Mouse (Mus musculus) ES-Bruce4 (cell line): ENCODE measurements around the gene Kcnab2. TPM values are rescaled to one million over a fixed set of nuclear protein-coding genes. Genes with fewer than 3 reads are reported as not detected.

Experiments
- H3K27ac ChIP-seq: 2 replicates; pipeline ENCODE4 v1.5.1; 2012; ENCODE audit warnings: low read length, inconsistent platforms; ENCODE audit not compliant: insufficient read depth
- H3K27me3 ChIP-seq: 2 replicates; pipeline ENCODE4 v1.6.1; 2012; ENCODE audit warnings: mild to moderate bottlenecking, low read length, inconsistent platforms; ENCODE audit not compliant: control insufficient read depth, poor library complexity, insufficient read depth, severe bottlenecking
- H3K36me3 ChIP-seq: 2 replicates; pipeline ENCODE4 v1.6.1; 2012; ENCODE audit warnings: inconsistent platforms, mild to moderate bottlenecking, low read length, moderate library complexity; ENCODE audit not compliant: control insufficient read depth, poor library complexity, insufficient read depth, severe bottlenecking
- H3K4me1 ChIP-seq: one replicate; pipeline ENCODE4 v1.8.1; 2011; ENCODE audit warnings: low read length; ENCODE audit not compliant: control insufficient read depth, insufficient read depth
- H3K4me3 ChIP-seq: 2 replicates; pipeline ENCODE4 v1.5.1; 2011; ENCODE audit warnings: low read depth, mild to moderate bottlenecking, low read length
- H3K9ac ChIP-seq: 2 replicates; pipeline ENCODE4 v1.6.1; 2012; ENCODE audit warnings: low read depth, mild to moderate bottlenecking, inconsistent platforms; ENCODE audit not compliant: poor library complexity, severe bottlenecking
- H3K9me3 ChIP-seq: replicated peaks from 2 replicates; pipeline ENCODE4 v1.6.1; 2012; ENCODE audit warnings: mild to moderate bottlenecking, low read length, inconsistent platforms; ENCODE audit not compliant: control insufficient read depth, poor library complexity, insufficient read depth, severe bottlenecking
- CTCF ChIP-seq: IDR thresholded peaks from one replicate; pipeline ENCODE4 v1.8.1; 2011; ENCODE audit warnings: low read depth, low read length
- EP300 ChIP-seq: IDR thresholded peaks from 2 replicates; pipeline ENCODE4 v1.6.1; 2011; ENCODE audit warnings: low read depth, low read length; ENCODE audit not compliant: insufficient read depth
- POLR2A ChIP-seq: IDR thresholded peaks from one replicate; pipeline ENCODE4 v1.8.1; 2011; ENCODE audit warnings: low read length; ENCODE audit not compliant: insufficient read depth
- polyA plus RNA-seq: library from polyadenylated mRNA; stranded (reverse); fragments of >200 nt; gene quantifications from 2 replicates; pipeline ENCODE4 v1.2.4, GENCODE M21; 2011; ENCODE audit warnings: low read depth; ENCODE audit not compliant: missing spikeins, insufficient read depth, insufficient read length

Gene Kcnab2
- polyA plus RNA-seq, 1 experiment: 3.5 TPM

- H3K36me3 ChIP-seq: no peaks in the 10 kb centered on the region
- H3K4me1 ChIP-seq: no peaks in the 10 kb centered on the region
- H3K27me3 ChIP-seq: no peaks in the 10 kb centered on the region
- TF ChIP-seq EP300 (no peak), POLR2A (no peak), CTCF (no peak)
- H3K9me3 ChIP-seq: no peaks in the 10 kb centered on the region
- no peak overlapping the region for H3K4me3 ChIP-seq
- H3K27ac ChIP-seq: no peak overlapping the region
- no peak overlapping the region for H3K9ac ChIP-seq
Observed at GRCm38 (mm10) chr4:152447731-152448665, 29.7 kb downstream of the Kcnab2 start.

GRCm38 (mm10) chr4:152446178-152446577, 31.5 kb downstream of the Kcnab2 start:
- Histone ChIP-seq H3K27me3 (no peaks in the 10 kb centered on the region), H3K4me3 (no peak overlapping the region), H3K9ac (no peak overlapping the region), H3K9me3 (no peaks in the 10 kb centered on the region), H3K36me3 (no peaks in the 10 kb centered on the region), H3K4me1 (no peaks in the 10 kb centered on the region), H3K27ac (no peak overlapping the region)
- TF ChIP-seq CTCF (no peak), POLR2A (no peak), EP300 (no peak)

GRCm38 (mm10) chr4:152441536-152441935, 36.1 kb downstream of the Kcnab2 start:
- H3K27me3 ChIP-seq: no peaks in the 10 kb centered on the region
- no peak overlapping the region for H3K27ac ChIP-seq
- no peaks in the 10 kb centered on the region for H3K4me1 ChIP-seq
- no peak overlapping the region for H3K4me3 ChIP-seq
- H3K36me3 ChIP-seq: no peaks in the 10 kb centered on the region
- no peak for TF ChIP-seq POLR2A
- TF ChIP-seq EP300: no peak
- TF ChIP-seq CTCF: no peak
- no peak overlapping the region for H3K9ac ChIP-seq
- H3K9me3 ChIP-seq: no peaks in the 10 kb centered on the region

DNA sequence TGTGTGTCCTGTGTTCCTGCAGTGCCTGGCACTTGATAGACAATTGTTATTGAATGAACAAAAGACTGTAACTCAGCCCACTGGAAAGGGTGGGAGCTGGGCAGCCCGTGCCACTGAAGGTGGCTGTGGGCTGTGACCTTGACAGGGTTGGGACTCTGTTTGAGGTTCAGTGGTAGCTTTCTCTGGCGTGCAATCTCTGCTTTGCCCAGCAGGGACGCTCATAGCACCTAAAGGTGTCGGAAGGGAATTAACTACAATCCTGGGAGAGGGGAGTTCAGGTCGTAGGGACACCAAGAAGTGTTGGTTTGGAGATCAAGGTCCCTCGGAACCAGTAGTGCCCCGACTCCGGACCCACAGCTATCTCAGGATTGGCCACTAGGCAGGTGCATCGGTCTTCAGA, 36.8 kb downstream of the Kcnab2 start:
- no peaks in the 10 kb centered on the region for H3K4me1 ChIP-seq
- H3K27me3 ChIP-seq: no peaks in the 10 kb centered on the region
- no peaks in the 10 kb centered on the region for H3K9me3 ChIP-seq
- H3K27ac ChIP-seq: no peak overlapping the region
- no peak overlapping the region for H3K4me3 ChIP-seq
- no peak overlapping the region for H3K9ac ChIP-seq
- TF ChIP-seq POLR2A (no peak), EP300 (no peak), CTCF (no peak)
- H3K36me3 ChIP-seq: no peaks in the 10 kb centered on the region

- TF ChIP-seq CTCF (peak; percentile 95), EP300 (no peak)
- no peaks in the 10 kb centered on the region for H3K36me3 ChIP-seq
- no peaks in the 10 kb centered on the region for H3K9me3 ChIP-seq
- peak overlapping the region; percentile 19; the same call in 1 of the 2 replicates for H3K4me3 ChIP-seq
- no peak overlapping the region; the same call in 1 of the 2 replicates for H3K9ac ChIP-seq
- no peaks in the 10 kb centered on the region for H3K27me3 ChIP-seq
- H3K4me1 ChIP-seq: no peaks in the 10 kb centered on the region
- no peak overlapping the region for H3K27ac ChIP-seq
Observed at GRCm38 (mm10) chr4:152435255-152435654, 42.4 kb downstream of the Kcnab2 start.

DNA sequence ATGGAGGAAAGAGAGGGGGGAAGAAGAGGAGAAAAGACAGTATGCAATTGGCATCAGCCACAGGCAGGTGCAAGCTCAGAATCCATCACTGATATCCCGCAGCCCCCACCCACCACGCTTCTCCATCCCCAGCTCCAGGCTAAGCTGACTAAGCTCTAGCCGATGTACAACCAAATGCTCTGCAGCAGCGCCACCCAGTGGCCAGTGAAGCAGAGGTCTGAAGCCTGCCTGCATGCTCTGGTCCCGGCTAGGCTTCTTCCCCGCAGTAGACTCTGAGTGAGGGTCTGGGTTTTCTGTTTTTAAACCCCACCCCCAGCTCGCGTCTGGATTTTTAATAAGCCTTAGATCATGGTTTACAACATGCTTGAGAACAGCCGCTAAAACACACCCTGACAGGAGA, 42.8 kb downstream of the Kcnab2 start:
- Histone ChIP-seq H3K9ac (no peak overlapping the region; the same call in 1 of the 2 replicates), H3K36me3 (no peaks in the 10 kb centered on the region), H3K27ac (no peak overlapping the region), H3K4me3 (peak overlapping the region; percentile 19; the same call in 1 of the 2 replicates), H3K9me3 (no peaks in the 10 kb centered on the region), H3K4me1 (peaks cover 2% of the 10 kb centered on the region), H3K27me3 (no peaks in the 10 kb centered on the region)
- no peak for TF ChIP-seq EP300
- peak; percentile 98 for TF ChIP-seq CTCF
- TF ChIP-seq POLR2A: no peak
